Comparison of ENCODE assay signal across 8 mouse cellular contexts in the genomic region with DNA sequence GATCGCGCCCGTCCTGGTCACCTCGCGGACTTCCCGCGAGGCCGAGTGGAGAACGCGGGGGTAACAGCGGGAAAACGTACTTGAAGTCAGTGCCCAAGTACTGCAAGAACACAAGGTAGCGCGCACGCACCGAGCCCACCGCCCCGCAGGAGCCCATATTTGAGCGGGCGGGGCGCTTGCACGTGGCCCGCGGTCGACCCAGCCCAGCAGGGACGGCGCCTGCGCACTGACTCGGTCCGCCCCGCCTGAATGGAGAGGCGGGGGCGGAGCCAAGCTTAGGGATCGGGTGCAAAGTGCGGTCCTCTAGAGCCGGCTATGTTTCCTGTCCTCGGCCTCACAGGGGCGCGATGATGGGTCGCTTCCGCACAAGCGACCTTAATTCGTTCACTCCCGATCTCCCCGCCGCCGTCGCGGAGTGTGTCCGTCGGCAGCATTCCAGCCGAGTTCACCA. TPM values are rescaled to one million over a fixed set of nuclear protein-coding genes. Genes with fewer than 3 reads are reported as not detected.
DNase-seq lines count a peak whose midpoint lies in the region; ATAC-seq and TF ChIP-seq lines count a peak whose summit lies in the region.

Gene Pusl1, minus strand, starts transcription at position 231 of the 451 bp plus-strand sequence.
Gene Acap3, plus strand, starts transcription at position 272 of the 451 bp plus-strand sequence.

- peak within 1 kb of the TSS; percentile 69 for H3K4me3 ChIP-seq in hindbrain, embryonic 10.5 days
- peak within 1 kb of the TSS; percentile 90 for H3K4me3 ChIP-seq in lung, postnatal 0 days (ENCODE audit: low read depth, low read length)

- under 1% methylated on average over 52 of the region's 52 CpGs for WGBS in hindbrain, embryonic 10.5 days
- 2% methylated on average over 45 of the region's 52 CpGs for WGBS in lung, postnatal 0 days

- no peaks in the 10 kb centered on the region for H3K27me3 ChIP-seq in hindbrain, embryonic 10.5 days (ENCODE audit: insufficient read depth, poor library complexity, severe bottlenecking)
- H3K27me3 ChIP-seq in lung, postnatal 0 days (replicated peaks; ENCODE audit: insufficient read depth, low read length) = no peaks in the 10 kb centered on the region

- peak within 1 kb of the TSS; percentile 97 for H3K4me2 ChIP-seq in lung, postnatal 0 days (replicated peaks; ENCODE audit: low read depth, low read length)

- peak; percentile 45 for ATAC-seq in frontal cortex, adult (ENCODE audit: low TSS enrichment)
- peak; percentile 90 for ATAC-seq in lung, postnatal 0 days

- no peak for TF ChIP-seq EP300 in lung, postnatal 0 days (IDR thresholded peaks at IDR 0.05)

- H3K4me1 ChIP-seq in hindbrain, embryonic 10.5 days (replicated peaks) = peaks cover 51% of the 10 kb centered on the region
- H3K4me1 ChIP-seq in lung, postnatal 0 days (ENCODE audit: insufficient read depth, low read depth, low read length) = peaks cover 29% of the 10 kb centered on the region

- TF ChIP-seq CTCF in lung, postnatal 0 days (IDR thresholded peaks at IDR 0.05) = no peak

- peaks cover 48% of the 10 kb centered on the region for H3K36me3 ChIP-seq in hindbrain, embryonic 10.5 days
- H3K36me3 ChIP-seq in lung, postnatal 0 days (ENCODE audit: insufficient read depth, low read length) = peaks cover 18% of the 10 kb centered on the region

- no peaks in the 10 kb centered on the region for H3K9me3 ChIP-seq in hindbrain, embryonic 10.5 days
- H3K9me3 ChIP-seq in lung, postnatal 0 days (ENCODE audit: low read length) = no peaks in the 10 kb centered on the region

- DNase-seq in MEL-GATA-1-ER (ENCODE audit: extremely low read depth, low read depth) = peak; percentile 83
- peak; percentile 97 for DNase-seq in cerebellum, adult 8-10 months
- peak; percentile 96 for DNase-seq in hindbrain, embryonic 10.5 days (ENCODE audit: low spot score)
- DNase-seq in layer of hippocampus, adult 9-11 months = peak; percentile 96
- DNase-seq in lung, postnatal 0 days (ENCODE audit: low spot score) = peak; percentile 97
- peak; percentile 95 for DNase-seq in ovary, postnatal 14 days (ENCODE audit: low spot score)
- DNase-seq in thymus, postnatal 14 days = peak; percentile 99

- peak within 1 kb of the TSS; percentile 96 for H3K27ac ChIP-seq in hindbrain, embryonic 10.5 days
- H3K27ac ChIP-seq in lung, postnatal 0 days (ENCODE audit: low read length) = peak within 1 kb of the TSS; percentile 99

- H3K9ac ChIP-seq in lung, postnatal 0 days (replicated peaks; ENCODE audit: low read depth) = peak within 1 kb of the TSS; percentile 91

RNA-seq across cellular contexts. Expression of gene Pusl1, which starts in this region (rescaled TPM):
- 49.4 and 52.8 TPM in 2 replicates for polyA plus RNA-seq in hindbrain, embryonic 10.5 days (2016; fragmentation: Nextera tagmentation; extraction: Ambion mirVana)
- polyA plus RNA-seq in lung, postnatal 0 days (2015; fragmentation: Nextera tagmentation; extraction: Ambion mirVana) = 29.3 and 29.9 TPM in 2 replicates

RNA-seq across cellular contexts. Expression of gene Acap3, which starts in this region (rescaled TPM):
- polyA plus RNA-seq in hindbrain, embryonic 10.5 days (2016; fragmentation: Nextera tagmentation; extraction: Ambion mirVana) = 32.2 and 41.4 TPM in 2 replicates
- 12.7 and 13.4 TPM in 2 replicates for polyA plus RNA-seq in lung, postnatal 0 days (2015; fragmentation: Nextera tagmentation; extraction: Ambion mirVana)

Comparison
In these comparisons a context has a peak if more than half of its experiments do, and no peak if none do; other contexts are left out.
1. Peak in every context shown above with its lines: DNase-seq, ATAC-seq, H3K4me3 ChIP-seq and H3K27ac ChIP-seq.